Mouse (Mus musculus): Measurements from ENCODE around the gene Ubqln4. TPM values are rescaled to one million over a fixed set of nuclear protein-coding genes. Genes with fewer than 3 reads are reported as not detected.
A peak's percentile ranks its signal among the peaks of the same experiment; 100 is the strongest.
"Not testable (repeated sequence)": the region's sequence is repeated elsewhere in the genome, so short reads cannot be mapped to it uniquely, and the experiment has no call there.

Ubqln4 gene
- total RNA-seq, 1 experiment from 2014 or later = 26.3 TPM

DNA sequence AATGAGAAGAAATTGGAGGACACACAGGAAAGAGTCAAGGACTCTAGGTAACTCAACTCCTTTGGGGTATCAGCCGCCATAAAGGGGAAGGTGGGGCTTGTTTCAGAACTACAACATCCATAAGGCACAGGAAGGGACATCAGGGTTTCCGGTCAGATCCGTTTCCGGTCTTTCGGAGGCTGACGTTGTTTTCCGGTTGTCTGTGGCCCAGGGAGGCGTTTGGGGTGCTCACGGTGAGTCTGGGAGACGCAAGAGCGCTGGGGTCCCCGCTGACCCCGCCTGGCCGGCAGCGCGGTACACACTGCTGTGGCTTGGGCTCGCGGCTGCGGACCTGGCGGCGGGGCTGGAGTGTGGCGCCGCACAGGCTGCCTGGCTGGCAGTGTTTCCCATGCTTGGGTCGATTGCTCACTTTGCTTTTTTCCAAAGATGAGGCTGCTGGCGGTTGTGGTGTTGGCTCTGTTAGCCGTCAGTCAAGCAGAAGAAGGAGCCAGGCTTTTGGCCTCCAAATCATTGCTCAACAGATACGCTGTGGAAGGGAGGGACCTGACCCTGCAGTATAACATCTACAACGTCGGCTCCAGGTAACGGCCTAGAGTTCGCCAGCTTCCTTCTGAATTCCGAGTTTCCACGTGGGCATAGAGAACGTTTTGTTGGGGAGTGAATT lies 26.0 kb downstream of the Ubqln4 start:
- ATAC-seq (ENCODE audit: extremely low read depth, insufficient number of reproducible peaks, low FRiP score, poor library complexity, severe bottlenecking) = peak; percentile 98

DNA sequence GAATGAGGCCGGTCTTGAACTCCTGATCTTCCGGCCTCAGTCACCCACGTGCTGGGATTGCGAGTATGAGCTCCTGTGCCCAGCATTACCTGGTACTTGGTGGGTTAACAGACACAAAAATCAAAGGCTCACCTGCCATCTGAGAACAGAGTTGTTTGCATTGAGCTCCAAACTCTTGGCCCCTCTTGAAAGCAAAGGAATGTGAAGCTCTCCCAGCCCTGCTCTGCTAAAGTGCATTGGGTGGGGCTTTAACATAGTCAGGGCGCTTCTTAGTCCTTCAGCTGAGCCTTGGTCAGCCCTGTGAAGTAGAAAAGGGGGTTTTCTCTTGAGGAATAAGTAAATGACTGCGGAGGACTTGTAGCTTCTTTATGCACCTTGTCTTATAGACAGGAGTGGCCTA lies 32.2 kb downstream of the Ubqln4 start:
- ATAC-seq (ENCODE audit: extremely low read depth, insufficient number of reproducible peaks, low FRiP score, poor library complexity, severe bottlenecking) = no peak

DNA sequence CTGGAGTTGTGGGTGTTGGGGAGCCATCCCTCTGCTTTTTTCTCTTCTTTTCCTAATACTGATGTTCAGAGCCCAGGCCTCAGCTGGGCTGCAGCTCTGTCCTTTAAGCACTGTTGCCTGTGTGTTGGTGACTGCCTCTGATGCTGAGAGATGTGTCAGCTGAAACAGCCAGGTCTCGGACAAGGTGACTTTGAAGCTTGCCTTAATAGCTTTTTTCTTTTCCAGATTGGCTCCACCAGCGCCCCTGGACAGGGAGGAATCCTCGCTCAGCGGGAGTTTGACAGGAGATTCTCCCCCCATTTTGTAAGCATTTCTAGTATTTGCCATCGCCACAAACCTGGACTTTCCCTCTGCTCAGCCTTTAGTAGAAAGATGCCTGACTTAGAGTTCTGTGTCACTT lies 33.1 kb downstream of the Ubqln4 start:
- no peak for ATAC-seq (ENCODE audit: extremely low read depth, insufficient number of reproducible peaks, low FRiP score, poor library complexity, severe bottlenecking)

DNA sequence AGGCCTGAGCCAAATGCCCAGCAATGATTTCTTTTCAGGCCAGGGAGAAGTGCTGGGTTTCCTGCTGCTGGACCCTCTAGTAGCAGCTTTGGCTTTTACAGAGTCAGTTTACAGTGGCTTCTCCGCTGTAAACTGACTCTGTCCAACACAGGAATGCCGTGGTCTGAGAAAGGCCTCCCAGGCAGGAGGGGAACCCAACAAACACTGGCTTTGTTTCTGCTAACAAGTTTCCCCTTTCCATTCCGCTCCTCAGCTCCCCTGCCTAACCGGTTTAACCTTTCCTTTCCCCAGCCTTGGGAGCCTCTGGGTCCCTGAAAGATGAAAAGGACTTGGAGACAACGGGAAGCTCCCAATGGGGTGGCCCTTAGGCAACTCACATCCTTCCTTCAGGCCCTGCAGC lies 36.7 kb downstream of the Ubqln4 start:
- ATAC-seq (ENCODE audit: extremely low read depth, insufficient number of reproducible peaks, low FRiP score, poor library complexity, severe bottlenecking) = no peak

DNA sequence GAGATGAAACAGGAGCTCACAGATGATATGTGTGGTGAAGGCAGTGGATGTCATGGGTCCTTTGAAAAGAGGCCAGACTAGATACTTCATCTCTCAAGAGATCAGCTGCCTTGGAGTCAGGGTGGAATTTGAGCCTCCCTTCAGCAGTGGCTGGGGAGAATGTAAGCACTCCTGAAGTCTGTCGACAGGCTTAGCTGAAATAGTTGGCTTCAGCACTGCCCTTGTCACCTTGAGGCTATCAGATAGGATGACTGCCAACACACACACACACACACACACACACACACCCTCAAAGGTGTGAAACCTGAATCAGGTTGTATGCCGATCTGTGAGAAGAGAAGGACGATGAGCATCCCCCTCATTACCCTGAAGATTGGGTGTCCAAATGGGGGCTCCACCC lies 37.5 kb downstream of the Ubqln4 start:
- no peak for ATAC-seq (ENCODE audit: extremely low read depth, insufficient number of reproducible peaks, low FRiP score, poor library complexity, severe bottlenecking)

DNA sequence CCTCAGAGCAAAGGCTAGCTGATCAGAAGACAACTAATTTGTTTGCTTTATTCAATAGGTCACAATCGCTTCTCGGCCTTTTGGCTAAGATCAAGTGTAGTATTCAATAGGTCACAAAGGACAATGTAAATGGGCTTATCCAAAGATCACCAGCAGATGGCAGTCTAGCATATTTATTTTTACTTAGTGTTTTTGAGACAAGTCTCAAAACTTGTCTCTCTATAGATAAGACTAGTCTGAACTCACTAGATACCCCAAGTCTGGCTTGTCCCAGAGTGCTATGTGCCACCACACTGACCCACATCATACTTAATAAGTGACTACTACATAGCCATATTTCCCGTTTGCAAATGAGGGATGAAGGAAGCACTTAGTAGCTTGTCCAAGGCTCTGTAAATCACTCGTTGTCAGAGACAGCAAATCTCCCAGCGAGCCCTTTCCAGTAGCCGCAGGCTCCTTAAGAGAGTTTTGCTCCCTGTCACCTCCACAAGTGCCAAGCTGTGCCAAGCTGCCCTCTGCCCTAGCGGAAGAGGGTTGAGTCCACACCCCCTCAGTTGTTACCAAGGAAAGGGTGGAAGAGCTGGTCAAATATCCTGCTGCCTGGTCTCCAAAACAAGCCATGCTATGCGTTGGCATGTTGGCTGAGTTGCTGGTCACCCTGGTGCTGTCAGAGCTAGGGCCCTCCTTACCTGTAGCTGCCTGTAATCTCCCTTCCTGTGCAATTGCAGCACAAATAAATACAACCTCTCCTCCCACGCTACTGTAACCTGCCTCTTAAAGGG lies 38.6 kb downstream of the Ubqln4 start:
- ATAC-seq (ENCODE audit: extremely low read depth, insufficient number of reproducible peaks, low FRiP score, poor library complexity, severe bottlenecking) = peak; percentile 59

DNA sequence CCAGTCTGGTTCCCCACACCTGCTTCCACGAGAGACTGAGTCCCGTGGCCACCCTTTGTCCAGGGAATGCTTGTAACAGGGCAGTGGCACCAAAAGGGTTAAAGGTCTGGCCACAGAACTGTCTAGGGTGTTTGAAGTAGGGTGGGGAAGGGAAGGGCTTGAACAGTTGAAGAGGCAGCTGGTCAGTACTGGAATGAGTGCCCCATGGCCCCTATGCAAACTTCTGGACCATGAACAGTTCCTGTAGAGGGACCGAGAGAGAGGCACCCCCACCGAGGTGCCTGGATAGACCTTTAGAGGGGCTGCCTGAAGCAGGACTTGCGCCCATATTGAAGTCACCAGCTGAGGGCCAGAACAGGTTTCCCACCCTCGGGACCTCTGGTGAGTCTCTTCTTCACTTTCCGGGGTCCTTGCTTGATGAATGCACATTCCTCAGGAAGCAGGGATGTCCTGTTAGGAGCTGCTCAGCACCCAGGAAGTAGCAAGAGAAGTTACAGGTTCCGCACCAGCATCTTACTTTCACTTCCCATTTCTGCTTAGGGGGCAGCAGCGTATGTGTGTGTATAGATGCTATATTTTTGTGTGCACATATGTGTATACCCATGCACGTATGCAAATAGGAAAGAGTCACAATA lies 39.5 kb downstream of the Ubqln4 start:
- peak; percentile 75 for ATAC-seq (ENCODE audit: extremely low read depth, insufficient number of reproducible peaks, low FRiP score, poor library complexity, severe bottlenecking)

DNA sequence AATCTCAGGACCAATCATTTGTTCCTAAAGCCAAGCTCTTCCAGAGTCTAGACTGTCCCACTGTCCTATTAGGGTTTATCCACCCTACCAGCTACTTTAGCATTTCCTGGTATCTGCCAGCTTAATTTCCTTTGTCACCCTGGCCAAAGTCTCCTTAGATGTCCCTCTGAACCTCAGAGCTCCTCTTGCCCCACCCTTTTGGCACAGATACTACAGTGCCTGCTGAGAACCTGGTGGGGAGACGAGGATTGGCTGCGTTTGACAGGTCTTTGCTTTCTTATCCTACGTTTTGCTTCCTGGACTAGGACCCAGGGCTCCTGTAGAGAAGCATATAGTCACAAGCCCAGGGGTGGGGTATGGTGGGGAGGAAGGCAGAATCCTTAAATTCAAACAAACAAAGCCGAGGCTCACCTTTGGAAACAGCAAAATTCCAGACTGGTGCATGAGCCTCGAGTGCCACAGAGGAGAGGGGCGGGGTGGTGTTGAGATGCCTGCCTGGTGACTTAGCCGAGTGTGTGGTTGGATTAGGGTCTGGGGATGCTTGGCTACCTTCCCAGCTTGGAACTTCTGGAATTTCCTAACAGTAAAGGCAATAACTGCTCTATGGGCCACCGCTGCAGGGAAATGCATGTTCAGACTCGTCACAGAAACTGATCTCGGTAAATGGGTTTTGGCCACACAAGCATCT lies 40.5 kb downstream of the Ubqln4 start:
- ATAC-seq (ENCODE audit: extremely low read depth, insufficient number of reproducible peaks, low FRiP score, poor library complexity, severe bottlenecking) = no peak

DNA sequence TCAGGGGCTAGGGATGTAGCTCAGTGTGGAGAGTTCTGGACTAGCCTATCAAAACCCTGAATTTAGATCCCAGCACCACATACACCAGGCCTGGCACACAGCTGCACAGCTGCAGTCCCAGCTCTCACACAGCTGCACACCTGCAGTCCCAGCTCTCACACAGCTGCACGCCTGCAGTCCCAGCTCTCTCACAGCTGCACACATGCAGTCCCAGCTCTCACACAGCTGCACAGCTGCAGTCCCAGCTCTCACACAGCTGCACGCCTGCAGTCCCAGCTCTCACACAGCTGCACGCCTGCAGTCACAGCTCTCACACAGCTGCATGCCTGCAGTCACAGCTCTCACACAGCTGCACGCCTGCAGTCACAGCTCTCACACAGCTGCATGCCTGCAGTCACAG lies 43.0 kb downstream of the Ubqln4 start:
- not testable (repeated sequence) for ATAC-seq (ENCODE audit: extremely low read depth, insufficient number of reproducible peaks, low FRiP score, poor library complexity, severe bottlenecking)

DNA sequence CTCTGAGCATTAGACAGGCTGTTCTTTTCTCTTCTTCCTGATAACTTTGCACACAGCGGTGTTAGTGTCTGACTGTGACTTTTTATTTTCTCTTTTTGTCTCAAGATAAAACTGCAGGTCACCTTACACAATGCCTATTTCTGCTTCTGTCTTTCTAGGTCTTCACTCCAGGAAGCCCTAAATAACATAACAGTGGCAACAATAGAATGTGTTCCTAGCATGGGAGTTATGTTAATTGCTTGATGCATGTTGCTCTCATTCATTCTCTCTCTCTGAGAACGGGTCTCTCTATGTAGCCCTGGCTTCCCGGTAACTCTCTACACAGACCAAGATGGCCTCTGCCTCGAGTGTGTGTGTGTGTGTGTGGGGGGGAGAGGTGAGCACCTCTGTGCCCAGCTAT lies 48.9 kb downstream of the Ubqln4 start:
- ATAC-seq (ENCODE audit: extremely low read depth, insufficient number of reproducible peaks, low FRiP score, poor library complexity, severe bottlenecking) = no peak

DNA sequence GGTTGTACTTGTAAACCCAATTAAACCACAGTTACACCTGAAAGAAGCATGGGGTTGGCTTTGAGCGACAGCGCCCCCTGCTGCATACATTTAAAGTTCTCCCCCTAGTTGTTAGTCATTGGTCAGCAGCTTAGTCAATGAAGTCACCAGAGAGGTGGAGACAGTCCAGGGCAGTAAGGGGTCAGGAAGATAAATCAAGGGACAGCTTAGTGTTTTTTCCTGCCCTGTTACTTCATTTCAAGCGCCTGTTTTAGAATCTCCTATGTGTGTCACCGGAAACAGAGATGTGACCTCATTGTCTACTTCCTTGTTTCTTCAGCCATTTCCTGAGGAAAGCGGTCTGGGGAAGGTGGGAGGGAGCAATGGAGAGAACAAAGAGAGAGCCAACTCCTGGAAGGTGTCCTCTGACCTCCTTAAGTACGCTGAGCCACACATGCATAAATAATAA lies 50.2 kb downstream of the Ubqln4 start:
- ATAC-seq (ENCODE audit: extremely low read depth, insufficient number of reproducible peaks, low FRiP score, poor library complexity, severe bottlenecking) = peak; percentile 49

DNA sequence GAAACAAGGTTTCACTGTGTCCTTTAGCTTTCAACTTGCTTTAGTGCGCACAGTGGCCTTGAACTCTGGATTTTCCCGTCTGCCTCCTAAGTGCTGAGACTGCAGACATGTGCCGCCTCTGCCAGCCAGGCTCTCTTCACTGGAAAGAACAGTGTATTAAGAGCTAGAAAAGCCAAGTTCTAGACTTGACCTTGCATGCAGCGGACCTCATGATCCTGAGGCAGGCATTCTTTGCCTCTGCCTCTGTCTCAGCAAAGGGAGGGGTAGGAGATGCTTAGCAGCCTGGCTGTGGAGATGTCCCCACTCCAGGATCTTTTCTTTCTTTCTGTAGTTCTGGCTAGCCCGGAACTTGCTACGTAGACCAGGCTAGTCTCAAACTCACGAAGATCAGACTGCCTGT lies 51.3 kb downstream of the Ubqln4 start:
- ATAC-seq (ENCODE audit: extremely low read depth, insufficient number of reproducible peaks, low FRiP score, poor library complexity, severe bottlenecking) = no peak

DNA sequence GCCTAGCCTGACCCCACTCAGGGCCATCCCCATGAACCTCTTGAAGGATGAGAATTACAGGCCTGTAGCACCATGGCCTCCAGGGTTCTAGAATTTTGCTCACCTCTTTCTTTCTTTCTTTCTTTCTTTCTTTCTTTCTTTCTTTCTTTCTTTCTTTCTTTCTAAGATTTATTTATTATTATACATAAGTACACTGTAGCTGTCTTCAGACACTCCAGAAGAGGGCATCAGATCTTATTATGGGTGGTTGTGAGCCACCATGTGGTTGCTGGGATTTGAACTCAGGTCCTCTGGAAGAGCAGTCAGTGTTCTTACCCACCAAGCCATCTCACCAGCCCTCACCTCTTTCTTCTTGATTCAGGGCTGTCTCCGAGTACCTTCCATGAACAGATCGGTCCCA lies 52.1 kb downstream of the Ubqln4 start, which contains the start of gene Arhgef2:
Arhgef2 (plus strand) TSS at position 301 of the 400 bp plus-strand sequence.
- ATAC-seq (ENCODE audit: extremely low read depth, insufficient number of reproducible peaks, low FRiP score, poor library complexity, severe bottlenecking) = not testable (repeated sequence)

DNA sequence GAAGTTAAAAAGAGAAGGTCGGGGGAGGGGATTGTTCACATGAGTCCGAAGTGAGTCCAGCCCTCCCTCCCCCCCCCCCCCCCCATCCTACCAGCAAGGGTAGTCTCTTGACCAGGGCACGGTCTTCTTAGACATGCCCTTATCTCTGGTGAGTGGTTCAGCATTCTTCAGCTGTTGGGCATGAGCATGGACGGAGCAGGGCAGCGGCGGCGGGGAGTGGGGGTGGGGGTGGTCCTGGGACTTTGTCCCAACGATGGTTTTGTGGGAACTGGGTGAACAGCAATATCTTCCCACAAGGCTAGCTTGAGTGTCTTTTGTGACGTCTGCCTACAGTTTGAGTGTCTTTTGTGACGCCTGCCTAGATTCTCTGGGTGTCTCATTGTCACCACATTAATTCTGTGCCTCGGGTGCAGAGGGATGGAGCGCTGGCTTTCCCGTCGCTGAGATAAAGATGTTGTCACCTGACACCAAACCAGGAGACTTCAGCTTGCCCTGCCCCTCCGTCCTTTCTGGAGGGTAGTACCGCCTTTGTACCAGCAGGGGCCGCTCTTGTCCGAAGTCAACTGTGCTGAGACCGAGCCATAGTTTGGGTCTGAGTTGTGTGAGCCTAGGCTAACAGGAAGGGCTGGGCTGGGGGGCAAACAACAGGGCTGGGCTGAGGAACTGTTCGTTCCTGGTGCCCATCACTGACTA lies 53.7 kb downstream of the Ubqln4 start:
- peak; percentile 92 for ATAC-seq (ENCODE audit: extremely low read depth, insufficient number of reproducible peaks, low FRiP score, poor library complexity, severe bottlenecking)

DNA sequence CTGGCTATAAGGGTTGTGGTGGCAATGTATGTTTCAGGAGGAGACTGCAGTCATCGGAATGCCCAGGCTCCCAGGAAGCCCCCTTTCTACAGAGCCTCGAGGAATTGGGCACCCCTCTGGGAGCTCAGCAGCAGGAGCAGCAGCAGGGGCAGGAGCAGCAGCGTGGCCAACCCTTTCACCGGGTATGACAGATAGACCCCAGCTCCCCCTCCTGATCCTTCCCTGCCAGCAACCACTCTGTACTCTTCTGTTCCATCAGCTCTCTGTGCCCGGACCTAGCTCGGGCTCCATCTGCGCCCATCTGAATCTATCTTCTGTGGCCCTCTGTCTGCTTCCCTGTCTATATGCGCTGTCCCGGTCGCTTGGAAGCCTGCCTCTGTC lies 54.2 kb downstream of the Ubqln4 start:
- no peak for ATAC-seq (ENCODE audit: extremely low read depth, insufficient number of reproducible peaks, low FRiP score, poor library complexity, severe bottlenecking)

DNA sequence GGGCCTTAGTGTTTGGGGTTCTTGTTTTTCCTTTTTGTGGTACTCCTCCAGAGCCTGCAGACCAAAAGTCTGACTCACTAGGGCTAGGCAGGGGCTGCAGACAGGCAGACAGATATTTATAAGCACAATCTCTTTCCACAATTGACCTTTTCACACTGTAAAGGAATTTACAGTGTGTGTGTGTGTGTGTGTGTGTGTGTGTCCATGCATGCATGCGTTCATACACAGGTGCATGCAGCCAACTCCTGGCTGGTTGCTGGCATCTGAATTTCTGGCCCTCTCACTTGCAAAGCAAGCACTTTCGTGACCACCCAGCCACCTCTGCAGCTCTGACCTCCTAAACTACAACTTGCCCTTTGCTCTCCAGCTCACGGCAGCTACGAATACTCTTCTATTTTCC lies 55.5 kb downstream of the Ubqln4 start:
- ATAC-seq (ENCODE audit: extremely low read depth, insufficient number of reproducible peaks, low FRiP score, poor library complexity, severe bottlenecking) = no peak

DNA sequence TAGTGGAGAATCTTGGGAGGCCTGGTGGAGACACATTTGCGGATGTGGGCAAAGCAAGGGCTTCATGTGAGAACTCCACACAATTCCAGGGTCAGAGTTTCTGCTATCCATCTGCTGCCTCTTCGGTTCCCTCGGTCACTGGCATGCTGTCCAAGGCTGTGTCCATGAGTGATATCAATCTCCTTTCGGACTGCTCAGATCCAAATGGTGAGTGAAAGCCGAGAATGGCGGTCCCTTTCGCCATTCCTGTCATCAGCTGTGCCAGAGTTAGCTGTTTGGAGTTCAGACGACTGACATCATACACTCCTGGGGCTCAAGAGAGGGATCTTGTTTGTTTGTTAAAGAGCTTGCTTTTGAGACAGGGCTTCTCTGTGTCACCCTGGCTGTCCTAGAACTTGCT lies 60.9 kb downstream of the Ubqln4 start:
- no peak for ATAC-seq (ENCODE audit: extremely low read depth, insufficient number of reproducible peaks, low FRiP score, poor library complexity, severe bottlenecking)

DNA sequence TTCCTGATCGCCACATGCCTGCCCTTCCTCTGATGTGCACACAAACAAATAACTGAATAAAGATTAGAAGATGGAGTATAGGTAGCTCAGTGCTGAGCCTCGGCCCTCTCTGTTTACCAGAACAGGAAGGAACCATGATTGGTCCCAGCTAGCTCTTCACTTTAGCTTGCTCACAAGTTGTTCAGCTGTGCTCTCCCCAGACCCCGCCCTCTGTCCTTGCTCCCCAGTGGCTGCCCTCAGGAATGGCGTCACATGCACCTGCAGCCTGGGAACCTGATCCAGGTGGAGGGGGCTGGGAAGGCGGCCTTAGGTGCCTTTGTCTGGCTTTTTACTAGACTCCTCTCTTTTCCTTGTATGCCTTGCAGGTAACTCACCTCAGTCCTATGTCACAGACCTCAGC lies 61.6 kb downstream of the Ubqln4 start:
- ATAC-seq (ENCODE audit: extremely low read depth, insufficient number of reproducible peaks, low FRiP score, poor library complexity, severe bottlenecking) = no peak

DNA sequence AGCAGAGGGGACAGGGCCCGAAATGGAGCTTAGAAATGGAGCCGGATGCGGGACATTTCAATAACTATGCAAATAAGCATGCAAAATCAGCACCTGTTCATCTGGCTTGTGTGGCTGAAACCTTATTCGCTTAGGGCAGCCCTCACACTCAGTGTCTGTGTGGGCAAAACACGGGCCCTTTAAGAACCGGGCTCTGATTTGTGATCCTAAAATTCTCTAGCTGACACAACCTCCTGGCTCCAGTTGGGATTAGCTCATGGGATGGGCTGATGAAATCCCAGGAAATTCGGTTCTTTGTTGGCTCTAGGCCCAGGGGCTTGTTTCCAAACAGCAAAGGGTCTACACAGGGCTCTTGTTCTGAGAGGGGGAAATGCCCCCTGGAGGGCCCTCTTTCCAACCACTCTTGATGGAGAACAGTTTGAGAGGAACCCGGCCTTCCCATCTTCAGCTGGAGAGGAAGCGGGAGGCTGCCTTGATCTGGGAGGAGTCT lies 62.4 kb downstream of the Ubqln4 start:
- ATAC-seq (ENCODE audit: extremely low read depth, insufficient number of reproducible peaks, low FRiP score, poor library complexity, severe bottlenecking) = 0 out of 2 replicates have a peak, but pooled peaks have one; percentile 33
